Mouse (Mus musculus): Measurements from ENCODE around the gene Cyp8b1.

GRCm38 (mm10) chr9:121891301-121891700, 24.8 kb downstream of the Cyp8b1 start:
- TF ChIP-seq CTCF (conservative IDR thresholded peaks at IDR 0.05; ENCODE audit: low read length) (no peak), POU5F1 (IDR thresholded peaks at IDR 0.05; ENCODE audit: borderline replicate concordance, low read length) (no peak), NANOG (IDR thresholded peaks at IDR 0.05; ENCODE audit: borderline replicate concordance, low read length) (no peak)

All from E14TG2a.4 (cell line).